Mouse (Mus musculus) layer of hippocampus, adult 18-20 months (tissue): ENCODE data around the gene Aloxe3. TPM values are rescaled to one million over a fixed set of nuclear protein-coding genes. Genes with fewer than 3 reads are reported as not detected.

ENCODE experiments used
- DNase-seq, 2 experiments: peaks; one replicate each; pipeline ENCODE4 v3.0.0; 2022; ENCODE audit warnings: low spot score in 2 of 2
- total RNA-seq, 2 experiments: library from RNA; stranded (reverse); gene quantifications; 2 replicates each; pipeline ENCODE4 v1.2.3; 2021

Gene Aloxe3
- total RNA-seq, 2 experiments from 2014 or later: 8.6 to 9.1 TPM

DNA sequence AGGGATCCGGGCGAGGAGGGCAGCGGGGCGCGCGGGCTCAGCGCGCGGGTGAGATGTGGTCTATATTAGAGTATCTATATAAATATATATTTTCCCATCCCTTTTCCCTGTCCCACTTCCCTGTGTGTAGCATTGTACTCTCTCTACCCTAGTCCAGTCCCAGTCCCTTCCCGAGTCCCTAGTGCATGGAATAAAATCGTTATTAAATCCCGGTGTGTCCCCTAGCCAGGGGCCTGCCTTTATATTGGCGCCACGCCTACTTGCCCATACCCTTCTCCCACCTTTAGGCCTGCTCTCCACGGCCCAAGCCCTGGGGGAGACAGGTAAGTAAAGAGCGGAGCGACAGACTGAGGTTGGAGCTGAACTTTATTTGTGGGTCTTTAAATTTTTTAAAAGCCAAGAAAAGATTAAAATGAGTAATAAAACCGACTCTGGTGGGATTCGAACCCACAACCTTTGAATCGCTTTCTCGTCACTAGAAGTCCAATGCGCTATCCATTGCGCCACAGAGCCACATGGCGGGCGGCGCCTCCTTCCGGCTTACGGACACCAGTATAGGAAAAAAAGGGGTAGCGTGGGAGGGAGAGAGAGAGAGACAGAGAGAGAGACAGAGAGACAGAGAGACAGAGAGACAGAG lies 2.5 kb upstream of the Aloxe3 start:
- peak; percentile 89 to 96 for DNase-seq

GRCm38 (mm10) chr11:69123693-69124497 lies 1.8 kb upstream of the Aloxe3 start:
- DNase-seq: peak; percentile 90 to 98

DNA sequence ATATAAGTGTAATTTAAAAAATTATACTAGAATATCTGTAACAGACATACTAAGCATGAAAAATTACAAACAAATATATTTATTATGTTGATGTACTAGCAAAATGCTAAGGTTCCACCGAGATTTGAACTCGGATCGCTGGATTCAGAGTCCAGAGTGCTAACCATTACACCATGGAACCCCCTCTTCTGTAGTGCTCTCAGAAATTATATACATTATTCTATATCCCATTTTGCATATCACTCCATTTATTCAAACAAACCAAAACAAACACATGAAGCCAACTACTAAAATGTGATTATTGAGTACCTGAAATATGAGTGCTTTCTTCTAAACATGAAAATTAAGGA lies 1.2 kb upstream of the Aloxe3 start:
- peak in 1 of 2 experiments; percentile 84 for DNase-seq

DNA sequence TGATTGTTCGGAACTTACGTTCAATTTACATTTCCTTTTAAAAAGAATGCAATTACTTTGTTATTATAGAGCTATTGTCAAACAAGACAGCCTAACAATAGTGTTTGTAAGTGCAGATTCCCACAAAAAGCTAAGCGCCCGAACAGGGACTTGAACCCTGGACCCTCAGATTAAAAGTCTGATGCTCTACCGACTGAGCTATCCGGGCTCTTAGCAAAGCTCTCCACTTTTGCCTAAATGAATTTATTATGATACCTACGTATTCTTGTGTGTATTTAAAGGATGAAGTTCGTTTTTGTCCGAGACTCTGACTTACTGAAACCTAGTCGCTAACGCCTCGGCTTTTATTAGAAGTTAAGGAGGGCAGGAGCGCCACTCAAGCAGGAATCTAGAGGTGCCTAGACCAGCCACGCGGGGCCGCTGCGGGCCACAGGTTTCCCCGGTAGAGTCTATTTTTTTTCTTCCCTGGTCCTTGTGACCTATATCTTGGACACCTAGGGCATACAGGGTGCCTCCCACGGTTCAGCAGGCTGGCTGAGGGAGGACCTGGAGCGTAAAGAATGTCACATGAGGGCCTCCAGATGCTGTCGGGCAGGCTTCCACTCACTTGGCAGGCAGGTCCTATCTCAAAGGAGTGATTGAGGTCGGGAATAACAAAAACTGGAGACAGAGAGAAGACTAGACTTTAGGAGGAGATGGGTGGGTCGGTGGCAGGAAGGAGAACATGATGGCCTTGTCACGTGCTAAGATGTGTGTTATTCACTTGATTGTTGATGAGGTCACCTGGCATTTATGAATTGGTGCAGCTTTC lies 450 bp upstream of the Aloxe3 start:
- DNase-seq: peak; percentile 68 to 90

DNA sequence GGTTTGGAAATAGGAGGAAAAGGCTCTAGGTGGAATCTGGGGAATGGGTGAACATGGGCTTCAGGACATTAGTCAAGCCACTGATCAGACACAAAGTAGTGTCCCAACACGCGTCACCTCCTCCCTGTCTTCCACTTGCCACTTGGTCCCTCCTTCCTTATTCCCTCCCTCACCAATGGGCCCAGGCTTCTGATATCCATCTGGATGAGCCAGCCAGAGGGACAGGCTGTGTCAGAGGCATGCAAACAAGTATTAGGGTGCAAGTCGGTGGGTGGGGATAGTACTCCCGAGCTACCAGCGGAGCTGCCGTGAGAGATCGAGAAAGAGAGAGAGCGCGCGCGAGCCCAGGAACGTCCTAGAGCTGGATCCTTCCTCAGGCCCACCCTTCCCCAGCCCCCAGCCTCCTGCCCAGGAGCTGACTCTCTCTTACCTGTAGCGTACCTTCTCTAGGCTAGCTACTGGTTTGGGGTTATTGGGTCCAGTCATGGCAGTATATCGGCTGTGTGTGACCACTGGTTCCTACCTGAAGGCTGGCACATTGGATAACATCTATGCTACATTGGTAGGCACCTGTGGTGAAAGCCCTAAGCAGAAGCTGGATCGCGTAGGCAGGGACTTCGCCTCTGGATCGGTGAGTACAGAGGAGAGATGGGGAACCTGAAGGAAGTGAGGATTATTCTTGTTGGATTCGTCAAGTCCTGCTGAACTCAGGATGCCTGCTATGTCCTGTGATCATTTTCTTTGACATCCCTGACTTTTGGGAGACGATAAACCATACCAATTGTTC lies 416 bp downstream of the Aloxe3 start:
- DNase-seq: peak in 1 of 2 experiments; percentile 41

GRCm38 (mm10) chr11:69126706-69127095 lies 1.0 kb downstream of the Aloxe3 start:
- DNase-seq: no peak

DNA sequence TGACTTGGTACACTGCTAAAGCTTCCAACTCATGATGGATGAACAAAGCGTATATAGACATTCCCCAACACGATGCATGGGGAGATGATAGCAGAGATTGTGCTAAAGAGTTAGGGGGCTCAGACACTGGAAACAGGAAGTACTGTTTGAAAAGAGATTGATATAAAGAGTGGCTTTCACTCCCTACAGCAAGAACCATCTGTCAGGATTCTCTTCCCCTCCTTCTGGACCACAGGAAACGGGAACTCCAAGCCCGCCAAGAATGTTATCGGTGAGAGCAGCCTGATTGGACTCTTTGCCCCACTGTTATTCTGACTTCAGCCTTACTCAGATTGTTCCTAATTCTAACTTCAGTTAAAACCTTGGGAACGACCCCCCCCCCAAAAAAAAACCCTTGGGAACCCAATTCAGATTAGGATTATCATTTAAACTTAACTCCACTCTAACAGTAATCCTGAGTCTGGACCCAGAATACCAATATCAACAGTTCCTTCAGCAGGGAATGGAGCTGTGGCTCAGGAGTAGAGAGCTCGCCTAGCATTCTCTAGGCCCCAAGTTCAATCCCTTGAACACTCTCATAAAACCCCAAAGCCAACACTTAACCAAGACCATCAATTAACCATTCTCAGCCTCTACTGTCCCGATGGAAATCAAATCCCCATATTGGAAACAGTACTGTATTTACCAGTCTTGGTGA lies 2.9 kb downstream of the Aloxe3 start:
- no peak for DNase-seq

DNA sequence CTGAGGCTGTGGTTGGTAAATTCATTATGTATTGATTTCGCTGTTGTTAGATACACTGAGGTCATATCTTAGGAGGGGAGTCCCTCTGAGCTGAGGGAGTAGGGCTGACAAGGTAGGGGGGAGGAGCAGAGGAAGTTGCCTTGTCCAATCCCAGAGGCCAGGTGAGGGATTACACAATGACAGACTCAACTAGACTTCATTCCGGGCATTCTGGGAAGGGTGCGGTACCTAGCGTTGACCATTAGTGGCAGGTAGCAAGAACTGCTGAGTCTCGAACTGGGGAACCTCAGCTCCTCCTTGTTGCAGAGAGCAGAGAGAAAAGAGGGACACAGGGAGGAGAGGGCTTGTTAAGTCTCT lies 7.8 kb downstream of the Aloxe3 start:
- no peak for DNase-seq

DNA sequence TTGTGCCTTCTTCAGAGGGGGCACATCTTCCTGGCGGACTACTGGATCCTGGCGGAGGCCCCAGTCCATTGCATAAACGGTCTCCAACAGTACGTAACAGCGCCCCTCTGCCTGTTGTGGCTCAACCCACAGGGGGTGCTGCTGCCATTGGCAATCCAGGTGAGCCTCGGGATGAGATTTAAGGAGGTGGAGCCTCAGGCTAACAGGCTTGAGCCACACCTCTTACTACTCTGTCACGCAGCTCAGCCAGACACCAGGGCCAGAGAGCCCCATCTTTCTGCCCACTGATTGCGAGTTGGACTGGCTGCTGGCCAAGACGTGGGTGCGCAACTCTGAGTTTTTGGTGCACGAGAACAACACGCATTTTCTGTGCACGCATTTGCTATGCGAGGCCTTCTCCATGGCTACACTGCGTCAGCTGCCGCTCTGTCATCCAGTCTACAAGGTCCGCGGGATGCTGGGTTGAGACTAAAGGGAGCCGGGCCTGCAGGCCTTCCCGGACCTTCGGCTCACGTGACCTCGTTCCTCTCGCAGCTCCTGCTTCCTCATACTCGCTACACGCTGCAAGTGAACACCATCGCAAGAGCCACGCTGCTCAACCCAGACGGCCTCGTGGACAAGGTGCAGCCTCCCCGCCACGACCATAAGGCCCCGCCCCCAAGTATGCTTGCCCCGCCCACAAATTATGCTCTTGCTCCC lies 8.4 kb downstream of the Aloxe3 start:
- DNase-seq: peak; percentile 86 to 93

DNA sequence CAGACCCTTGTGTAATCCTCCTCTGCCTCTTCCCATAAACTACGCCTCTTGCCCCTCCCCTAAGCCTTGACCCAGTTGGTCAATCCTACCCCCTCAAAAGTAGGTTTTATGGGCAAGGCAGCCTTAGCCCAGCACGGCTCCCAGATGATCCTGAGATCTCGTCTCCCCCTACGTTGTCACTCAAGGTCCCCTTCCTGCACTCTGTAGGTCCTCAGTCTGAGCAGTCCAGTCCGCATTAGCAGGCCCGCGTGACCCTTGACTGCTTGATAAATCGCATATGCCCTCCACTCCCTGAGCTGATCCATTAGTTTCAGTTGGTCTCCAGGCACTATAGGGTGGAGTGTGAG lies 8.9 kb downstream of the Aloxe3 start:
- DNase-seq: no peak

- DNase-seq: no peak
These were observed 9.7 kb downstream of the Aloxe3 start for GRCm38 (mm10) chr11:69135361-69135760.

GRCm38 (mm10) chr11:69147546-69147945 lies 21.9 kb downstream of the Aloxe3 start:
- DNase-seq: peak; percentile 41 to 70

GRCm38 (mm10) chr11:69148451-69148960 lies 22.8 kb downstream of the Aloxe3 start:
- no peak for DNase-seq

DNA sequence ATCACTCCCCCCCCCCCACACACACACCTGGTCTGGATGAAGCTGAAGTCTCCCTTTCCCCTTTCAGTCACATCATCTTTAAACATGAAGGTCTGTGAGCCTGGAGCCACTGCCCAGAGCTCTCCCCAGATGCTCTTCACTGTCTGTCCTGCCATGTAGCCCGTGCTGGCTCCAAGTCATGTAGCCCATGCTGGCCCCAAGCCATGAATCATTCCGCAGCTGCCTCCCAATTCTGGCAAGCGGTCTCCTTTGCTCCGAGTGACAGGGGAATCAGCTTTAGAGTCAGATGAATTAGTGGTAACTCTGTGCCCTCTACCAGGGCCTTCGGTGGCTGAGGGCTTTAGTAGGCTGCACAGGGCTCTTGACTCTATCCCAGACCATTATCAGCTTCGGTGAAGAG lies 24.0 kb downstream of the Aloxe3 start:
- DNase-seq: no peak

- peak in 1 of 2 experiments; percentile 79 for DNase-seq
These were observed 24.7 kb downstream of the Aloxe3 start for GRCm38 (mm10) chr11:69150444-69150843.

DNA sequence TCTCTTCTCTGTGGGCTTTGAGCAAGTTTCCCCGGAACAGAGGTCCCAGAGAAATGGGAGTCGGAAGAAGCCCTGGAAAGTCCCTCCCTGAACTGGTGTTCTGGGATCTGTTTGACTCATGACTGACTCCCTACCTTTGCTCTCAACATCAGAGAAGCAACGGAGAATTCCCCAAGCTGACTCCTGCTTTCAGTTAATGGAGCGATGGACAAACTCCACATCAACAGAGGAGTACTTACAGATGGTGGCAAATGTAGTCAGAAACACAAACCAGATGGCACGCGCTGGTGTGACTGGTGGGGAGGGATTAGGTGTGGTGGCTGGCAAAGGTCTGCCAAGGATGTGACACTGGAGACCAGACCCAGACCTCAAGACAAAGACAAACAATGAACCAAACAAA lies 25.3 kb downstream of the Aloxe3 start:
- DNase-seq: no peak

DNA sequence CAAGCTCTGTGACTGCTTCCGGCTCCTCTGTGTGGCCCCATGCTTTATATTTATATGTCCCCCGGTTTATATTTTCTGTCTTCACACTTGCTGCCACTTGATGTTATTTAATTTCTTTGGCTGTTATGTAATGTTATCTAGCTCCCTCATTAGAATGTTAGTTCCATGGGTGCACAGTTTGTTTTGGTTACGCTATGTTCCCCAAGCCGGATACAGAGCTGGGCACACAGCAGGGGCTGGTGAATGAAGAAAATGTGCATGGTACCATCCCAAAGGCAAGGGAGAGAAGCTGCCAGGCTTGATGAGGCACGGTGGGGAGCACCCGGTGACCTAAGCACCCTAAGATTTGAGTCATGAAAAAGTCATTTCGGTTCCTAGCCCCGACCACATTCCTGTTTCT lies 28.1 kb downstream of the Aloxe3 start:
- DNase-seq: peak in 1 of 2 experiments; percentile 75

DNA sequence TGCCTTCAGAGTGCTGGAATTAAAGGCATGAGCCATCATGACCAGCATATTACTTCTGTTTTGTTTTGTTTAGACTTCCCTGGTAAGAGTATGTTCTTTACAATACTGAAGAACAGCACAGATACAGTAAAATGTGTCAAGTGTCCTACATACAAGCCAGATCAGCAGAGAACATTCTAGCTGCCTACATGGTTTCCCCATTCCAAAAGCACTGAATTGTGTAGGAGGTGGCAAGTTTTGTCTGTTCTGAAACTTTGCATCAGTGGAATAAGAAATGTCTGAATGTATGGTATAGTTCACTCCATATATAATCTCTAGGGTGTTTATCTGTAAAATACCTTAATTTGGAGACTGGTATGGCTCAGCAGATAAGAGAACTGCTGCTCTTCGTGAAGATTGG lies 29.7 kb downstream of the Aloxe3 start:
- DNase-seq: no peak

- DNase-seq: no peak
These were observed 31.1 kb downstream of the Aloxe3 start, which contains the start of gene Alox12b for GRCm38 (mm10) chr11:69156800-69157199. Gene Alox12b, plus strand, starts transcription at chr11:69156989.

- peak; percentile 49 to 57 for DNase-seq
These were observed 43.6 kb downstream of the Aloxe3 start for GRCm38 (mm10) chr11:69169313-69169712.
